Mouse (Mus musculus) layer of hippocampus, adult 2 months (tissue): Measurements from ENCODE around the gene Pxylp1. TPM values are rescaled to one million over a fixed set of nuclear protein-coding genes. Genes with fewer than 3 reads are reported as not detected.
A peak's percentile ranks its signal among the peaks of the same experiment; 100 is the strongest.
"Not testable (repeated sequence)": the region's sequence is repeated elsewhere in the genome, so short reads cannot be mapped to it uniquely, and the experiment has no call there.

Experiments used
- DNase-seq, 2 experiments: peaks; one replicate each; pipeline ENCODE4 v3.0.0; 2022; ENCODE audit warnings: low spot score in 2 of 2
- H3K27ac ChIP-seq: fragments of 200-600 bp; 2 replicates; pipeline ENCODE4 v1.8.1; 2022
- H3K4me3 ChIP-seq: fragments of 200-600 bp; 2 replicates; pipeline ENCODE4 v1.8.1; 2022; ENCODE audit warnings: mild to moderate bottlenecking
- CTCF ChIP-seq: fragments of 200-600 bp; conservative IDR thresholded peaks from 2 replicates; pipeline ENCODE4 v1.8.1; 2022; ENCODE audit warnings: antibody characterized with exemption, mild to moderate bottlenecking, moderate library complexity
- long read RNA-seq, 2 experiments: library from polyadenylated mRNA; stranded (forward); transcript quantifications; one replicate each; pipeline ENCODE4 v2.0.0; 2021; ENCODE audit warnings: borderline mapping rate in 2 of 2
- total RNA-seq, 2 experiments: library from RNA; stranded (reverse); gene quantifications; 2 replicates each; pipeline ENCODE4 v1.2.3; 2021

Pxylp1 gene
- total RNA-seq: 10 to 100 TPM; 17.7 to 20.2 TPM
- long read RNA-seq, experiment 1, transcript Pxylp1-201 (6 exons, 2,908 nt): major isoform, 12 of 19 reads
- long read RNA-seq, experiment 1, partial matches to known transcripts: 0 of 19 reads
- long read RNA-seq, experiment 1, other reads (novel, unspliced or antisense): 2 of 19 reads
- long read RNA-seq, experiment 2, transcript Pxylp1-201 (6 exons, 2,908 nt): major isoform, 12 of 19 reads
- long read RNA-seq, experiment 2, partial matches to known transcripts: 1 of 19 reads
- long read RNA-seq, experiment 2, other reads (novel, unspliced or antisense): 5 of 19 reads

- DNase-seq: no peak
- Histone ChIP-seq H3K27ac (no peak within 1 kb of the TSS), H3K4me3 (no peak within 1 kb of the TSS)
- no peak for TF ChIP-seq CTCF
Measured at GRCm38 (mm10) chr9:96892546-96892945, at the start of gene Pxylp1. Gene Pxylp1 (minus strand): TSS chr9:96892669.

DNA sequence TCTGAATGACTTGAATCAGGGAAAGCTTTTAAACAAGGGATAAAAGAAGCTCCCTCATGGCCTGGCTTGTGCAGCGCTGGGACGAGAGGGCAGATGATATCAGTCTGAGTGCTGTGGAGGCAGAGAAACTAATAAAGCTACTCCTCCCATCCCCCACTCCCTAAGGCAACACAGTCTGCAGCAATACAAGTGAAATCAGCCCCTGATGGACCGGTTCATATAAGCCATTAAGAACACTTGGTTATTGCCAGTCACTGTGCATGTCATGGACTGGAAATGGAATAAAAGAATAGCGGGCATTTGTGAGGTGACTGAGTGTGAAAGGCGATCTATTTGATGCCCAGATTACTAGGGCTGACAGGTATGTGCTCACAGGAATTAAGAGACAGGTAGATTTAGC lies 46.4 kb upstream of the Pxylp1 start:
- DNase-seq: no peak
- no peak for TF ChIP-seq CTCF
- H3K27ac ChIP-seq: no peak overlapping the region
- H3K4me3 ChIP-seq: no peak overlapping the region

DNA sequence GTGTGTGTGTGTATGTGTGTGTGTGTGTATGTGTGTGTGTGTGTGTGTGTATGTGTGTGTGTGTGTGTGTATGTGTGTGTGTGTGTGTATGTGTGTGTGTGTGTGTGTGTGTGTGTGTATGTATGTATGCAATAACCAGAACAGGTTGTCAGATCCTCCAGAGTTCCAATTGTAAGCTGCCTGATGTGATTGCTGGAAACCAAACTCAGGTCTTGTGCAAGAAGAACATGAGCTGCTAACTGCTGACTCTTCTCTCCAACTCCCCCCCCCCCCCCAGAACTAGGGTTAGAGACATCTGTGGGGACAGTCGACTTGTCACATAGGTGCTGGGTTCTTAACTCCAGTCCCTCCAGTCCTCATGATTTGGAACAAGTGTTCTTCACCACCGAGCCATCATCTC lies 44.0 kb upstream of the Pxylp1 start:
- not testable (repeated sequence) for H3K4me3 ChIP-seq, DNase-seq

GRCm38 (mm10) chr9:96935556-96936300 lies 43.3 kb upstream of the Pxylp1 start:
- Histone ChIP-seq H3K27ac (no peak overlapping the region), H3K4me3 (no peak overlapping the region)
- TF ChIP-seq CTCF: no peak
- DNase-seq: no peak

More for the DNA sequence above, 44.0 kb upstream of the Pxylp1 start:
- not testable (repeated sequence) for H3K27ac ChIP-seq

GRCm38 (mm10) chr9:96934816-96935215 lies 42.3 kb upstream of the Pxylp1 start:
- H3K27ac ChIP-seq: no peak overlapping the region
- DNase-seq: no peak
- H3K4me3 ChIP-seq: no peak overlapping the region
- TF ChIP-seq CTCF: no peak

GRCm38 (mm10) chr9:96932751-96933150 lies 40.3 kb upstream of the Pxylp1 start:
- H3K27ac ChIP-seq: no peak overlapping the region
- H3K4me3 ChIP-seq: no peak overlapping the region
- no peak for DNase-seq
- TF ChIP-seq CTCF: no peak

DNA sequence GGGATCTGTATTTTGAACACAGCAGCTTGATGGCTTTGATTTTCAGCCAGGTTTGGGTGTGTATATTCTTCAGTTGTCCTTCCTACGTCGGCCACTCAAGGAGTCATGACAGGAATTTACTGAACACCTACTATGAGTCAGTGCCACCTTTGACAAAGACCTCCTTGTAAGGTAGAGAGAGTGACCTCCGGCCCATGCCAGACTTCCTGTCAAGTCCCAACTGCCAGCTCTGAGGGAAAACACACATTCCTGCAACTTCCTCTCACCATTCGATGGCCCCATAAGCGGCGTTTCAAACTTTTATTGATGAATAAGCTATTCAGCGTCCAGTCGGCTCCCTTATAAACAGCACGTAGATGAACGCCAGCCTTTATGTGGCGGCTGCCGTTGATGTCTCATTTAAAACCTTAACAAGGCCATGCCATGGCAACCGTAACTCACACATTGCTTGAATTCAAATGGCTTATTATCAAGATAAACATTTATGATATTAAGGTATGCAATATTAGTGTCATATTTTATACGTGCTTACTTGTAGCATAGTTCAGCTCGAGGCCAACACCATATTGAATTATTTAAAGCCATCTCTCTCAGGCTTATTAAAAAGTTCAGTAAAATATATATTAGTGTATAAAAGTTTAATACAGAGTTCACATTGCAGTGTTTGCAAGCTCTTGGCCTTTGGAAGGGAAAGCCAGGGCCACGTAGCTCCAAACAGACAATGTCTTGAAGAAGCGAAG lies 31.3 kb upstream of the Pxylp1 start:
- no peak for TF ChIP-seq CTCF
- no peak overlapping the region for H3K4me3 ChIP-seq
- DNase-seq: no peak
- no peak overlapping the region for H3K27ac ChIP-seq

DNA sequence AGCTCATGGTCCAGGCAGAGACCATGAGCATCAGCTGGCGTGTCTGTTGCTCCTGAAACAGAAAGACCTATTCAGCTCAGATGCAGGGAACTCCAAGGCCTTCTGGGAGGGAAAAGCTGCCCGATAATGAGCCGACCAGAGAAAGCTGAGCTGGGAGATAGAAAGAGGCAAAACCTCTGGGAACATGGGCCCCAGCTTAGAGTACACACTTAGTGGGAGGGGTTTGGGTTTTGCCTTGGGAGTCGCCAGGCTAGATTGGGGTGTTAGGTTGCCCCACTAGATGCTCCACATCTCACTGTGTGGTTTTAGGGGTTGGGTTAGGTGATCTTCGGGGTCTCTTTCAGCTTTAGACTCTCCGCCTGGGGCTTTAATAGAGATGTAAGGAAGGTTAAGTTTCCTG lies 30.6 kb upstream of the Pxylp1 start:
- DNase-seq: no peak
- Histone ChIP-seq H3K4me3 (no peak overlapping the region), H3K27ac (no peak overlapping the region)
- TF ChIP-seq CTCF: no peak

DNA sequence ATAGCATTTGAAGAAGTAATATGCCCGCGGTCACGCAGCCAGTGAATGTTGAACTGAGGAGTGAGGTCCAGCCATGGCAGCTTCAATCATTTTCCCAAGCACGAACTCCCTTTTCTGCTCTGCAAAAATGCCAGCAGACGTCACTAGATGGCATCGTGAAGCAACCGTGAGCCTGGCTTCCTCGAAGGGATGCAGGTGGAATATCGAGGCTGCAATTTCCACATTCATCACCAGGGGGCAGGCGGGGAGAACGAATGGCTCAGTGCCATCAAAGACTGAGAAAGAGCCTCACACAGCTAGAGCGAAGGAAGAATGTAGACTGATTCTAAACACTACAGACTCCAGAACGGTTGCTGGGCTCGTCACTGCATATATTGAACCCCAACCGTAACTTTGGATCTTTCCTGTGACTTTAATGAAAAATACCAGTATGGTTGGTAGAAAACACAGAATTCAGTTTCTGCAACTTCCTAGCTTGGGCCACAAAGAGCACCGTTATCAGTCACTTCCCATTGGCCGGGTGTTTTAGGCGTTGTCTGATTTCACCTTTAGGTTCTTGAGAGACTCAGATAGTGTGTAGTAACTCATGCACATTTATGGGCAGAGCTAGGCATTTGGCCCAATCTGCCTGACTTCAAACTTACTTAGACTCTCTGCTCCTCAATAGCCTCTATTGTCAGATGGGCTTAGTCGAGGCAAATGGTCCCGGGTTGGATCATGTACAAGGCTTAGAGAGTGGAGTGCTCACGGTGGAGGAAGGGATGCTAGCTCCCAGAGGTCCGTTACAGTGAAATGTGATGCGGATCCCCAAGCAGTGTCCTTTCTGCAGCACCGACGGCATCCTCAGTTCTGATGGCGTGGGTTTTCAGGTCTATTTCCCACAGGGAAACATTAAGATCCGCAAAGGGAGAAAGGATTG lies 24.4 kb upstream of the Pxylp1 start:
- Histone ChIP-seq H3K4me3 (no peak overlapping the region), H3K27ac (no peak overlapping the region)
- DNase-seq: peak; percentile 95 to 99
- peak; percentile 98 for TF ChIP-seq CTCF

- TF ChIP-seq CTCF: no peak
Measured at GRCm38 (mm10) chr9:96916076-96916475, 23.6 kb upstream of the Pxylp1 start.

DNA sequence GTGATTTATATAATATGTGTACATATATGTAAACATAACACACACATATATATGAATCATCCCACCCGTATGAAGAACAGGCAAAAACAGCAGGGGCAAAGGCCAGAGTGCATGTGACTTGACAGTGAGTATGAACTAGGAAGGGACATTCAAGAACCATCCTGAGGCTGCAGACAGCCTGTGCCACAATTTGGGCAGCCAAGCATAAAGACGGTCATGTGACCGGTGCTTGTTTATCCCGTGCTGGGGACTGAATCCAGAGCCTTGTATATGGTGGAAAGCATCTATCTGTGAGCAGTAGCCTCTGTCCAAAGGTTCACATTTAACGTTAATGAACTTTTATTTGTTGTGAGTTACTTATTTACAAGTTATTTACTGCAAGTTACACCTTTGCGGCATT lies 22.4 kb upstream of the Pxylp1 start:
- TF ChIP-seq CTCF: no peak
- no peak for DNase-seq
- Histone ChIP-seq H3K27ac (no peak overlapping the region), H3K4me3 (no peak overlapping the region)

More at GRCm38 (mm10) chr9:96916076-96916475, 23.6 kb upstream of the Pxylp1 start:
- Histone ChIP-seq H3K27ac (no peak overlapping the region), H3K4me3 (no peak overlapping the region)
- DNase-seq: no peak

DNA sequence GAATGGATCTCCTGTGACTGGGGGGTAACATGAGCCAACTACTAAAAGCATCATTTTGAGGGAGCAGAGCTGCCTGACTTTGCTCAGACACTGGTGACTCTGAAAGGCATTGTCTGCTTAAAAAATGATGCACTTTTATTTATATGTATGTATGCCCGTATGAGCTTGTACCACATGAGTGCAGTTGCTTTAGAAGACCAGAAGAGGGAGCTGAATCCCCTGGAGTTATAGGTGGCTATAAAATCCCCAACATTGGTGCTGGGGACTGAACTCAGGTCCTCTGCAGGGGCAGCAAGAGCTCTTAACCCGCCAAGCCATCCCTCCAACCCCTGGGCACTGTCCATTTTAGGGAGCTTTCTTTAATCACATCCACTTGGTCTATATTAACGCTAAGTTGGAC lies 21.5 kb upstream of the Pxylp1 start:
- TF ChIP-seq CTCF: peak; percentile 51
- Histone ChIP-seq H3K4me3 (no peak overlapping the region), H3K27ac (no peak overlapping the region)
- DNase-seq: no peak

GRCm38 (mm10) chr9:96909503-96909902 lies 17.0 kb upstream of the Pxylp1 start:
- Histone ChIP-seq H3K4me3 (no peak overlapping the region), H3K27ac (no peak overlapping the region)
- DNase-seq: no peak
- no peak for TF ChIP-seq CTCF
